Mouse (Mus musculus) E14TG2a.4 (cell line): ENCODE data around the gene Zfp933.

Experiments
- CTCF ChIP-seq: conservative IDR thresholded peaks from 2 replicates; pipeline ENCODE4 v1.5.1; 2014; ENCODE audit warnings: low read length
- NANOG ChIP-seq: IDR thresholded peaks from 2 replicates; pipeline ENCODE4 v1.6.1; 2014; ENCODE audit warnings: borderline replicate concordance, low read length, mixed read lengths
- POU5F1 ChIP-seq: IDR thresholded peaks from 2 replicates; pipeline ENCODE4 v1.6.1; 2014; ENCODE audit warnings: low read length, borderline replicate concordance

DNA sequence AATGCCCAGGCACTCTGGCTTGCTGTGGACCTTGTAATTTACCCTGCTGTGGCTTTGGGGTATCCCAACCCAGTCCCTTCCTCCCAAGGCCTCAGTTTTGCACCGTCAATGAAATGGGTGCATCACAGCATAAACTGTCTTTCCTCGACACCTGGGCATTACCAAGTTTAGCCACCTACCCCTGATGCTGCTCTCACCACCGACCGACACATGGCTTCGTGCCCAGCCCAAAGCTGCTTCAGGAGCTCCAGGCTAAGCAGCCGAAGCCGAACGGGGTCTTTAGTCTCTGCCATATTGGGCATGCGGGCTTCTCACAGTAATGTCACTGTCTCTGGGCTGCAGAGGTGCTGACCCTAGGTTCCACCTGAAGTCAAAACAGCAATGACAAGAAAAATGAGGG lies 17.9 kb upstream of the Zfp933 start:
- TF ChIP-seq CTCF (no peak), POU5F1 (no peak), NANOG (no peak)
